27 mouse cellular contexts compared by ENCODE assay signal in the genomic region with DNA sequence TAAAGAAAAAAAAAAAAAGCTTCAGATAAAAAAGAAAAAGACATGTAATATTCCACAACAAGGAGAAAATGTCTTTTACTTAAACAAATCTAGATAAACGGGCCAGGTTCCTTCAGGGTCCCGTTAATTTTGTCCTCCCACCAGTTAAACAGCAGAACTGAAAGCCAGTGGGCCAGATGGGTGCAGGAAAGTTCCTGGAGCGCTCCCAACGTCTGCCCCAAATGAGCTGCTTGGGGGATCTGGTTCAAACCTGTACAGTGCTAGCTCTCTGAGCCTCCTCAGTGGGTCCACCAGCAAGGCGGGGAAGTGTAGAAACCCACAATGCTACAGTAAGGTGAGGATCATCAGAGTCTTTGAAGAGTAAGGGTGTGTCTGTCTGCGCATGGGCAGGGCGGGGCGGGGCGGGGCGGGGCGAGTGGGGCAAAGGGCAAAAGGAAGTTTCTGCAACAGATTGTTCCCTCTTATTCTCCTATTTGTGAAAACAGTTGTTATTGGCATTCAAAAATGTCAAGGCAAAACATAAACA. TPM values are rescaled to one million over a fixed set of nuclear protein-coding genes. Genes with fewer than 3 reads are reported as not detected.
A peak's percentile ranks its signal among the peaks of the same experiment; 100 is the strongest.
DNase-seq lines count a peak whose midpoint lies in the region; ATAC-seq and TF ChIP-seq lines count a peak whose summit lies in the region.
"Had no signal": no experiment of that assay in that cellular context is flagged by ENCODE, and none has a peak within 500 bp of the region (broad histone marks: within the 10 kb centered on the region; RNA-seq: fewer than 3 reads in every experiment).

No protein-coding gene starts in this region.

- H3K4me2 ChIP-seq in CH12.LX (ENCODE audit: insufficient read depth, low read depth, poor library complexity, severe bottlenecking), result no peak overlapping the region
- H3K4me2 ChIP-seq in stomach, postnatal 0 days (replicated peaks; ENCODE audit: low read depth), result no peak overlapping the region
- H3K4me2 ChIP-seq: embryonic facial prominence, embryonic 15.5 days; heart, embryonic 11.5 days; heart, embryonic 15.5 days; hindbrain, embryonic 13.5 days had no signal

- WGBS in heart, adult 2 months, result 68% methylated on average over 11 of the region's 11 CpGs
- 56% methylated on average over 11 of the region's 11 CpGs for WGBS in stomach, postnatal 0 days

- no peaks in the 10 kb centered on the region for H3K4me1 ChIP-seq in heart, adult 2 months (ENCODE audit: control insufficient read depth, insufficient read depth, low read length)
- peaks cover 0 to 22% of the 10 kb centered on the region in 2 experiments; a peak in 2 of 4 replicates for H3K4me1 ChIP-seq in CH12.LX (ENCODE audit: control insufficient read depth in 1 of 2, insufficient read depth in 2 of 2)
- no peaks in the 10 kb centered on the region for H3K4me1 ChIP-seq in stomach, postnatal 0 days (replicated peaks; ENCODE audit: control insufficient read depth, insufficient read depth)
- H3K4me1 ChIP-seq: embryonic facial prominence, embryonic 15.5 days; heart, embryonic 15.5 days; hindbrain, embryonic 13.5 days had no signal

- ATAC-seq in stomach, postnatal 0 days (ENCODE audit: low FRiP score, low TSS enrichment), result no peak
- ATAC-seq: forebrain, embryonic 14.5 days; hindbrain, postnatal 0 days had no signal

- no peak overlapping the region for H3K4me3 ChIP-seq in heart, adult 2 months
- H3K4me3 ChIP-seq in CH12.LX (replicated peaks in 1 of 3; ENCODE audit: low read depth in 2 of 3, low read length in 2 of 3, poor library complexity in 1 of 3), result no peak overlapping the region
- no peak overlapping the region for H3K4me3 ChIP-seq in stomach, postnatal 0 days (ENCODE audit: low read depth, low read length)
- H3K4me3 ChIP-seq: embryonic facial prominence, embryonic 15.5 days; erythroblast, embryonic 14.5 days; forebrain, embryonic 10.5 days; heart, embryonic 15.5 days; hindbrain, embryonic 13.5 days had no signal

- intact Hi-C loops in heart, adult 2 months (cut with DNase I), result no loop called here

- H3K79me2 ChIP-seq in heart, adult 2 months (replicated peaks; ENCODE audit: control insufficient read depth, insufficient read depth, low read length), result no peaks in the 10 kb centered on the region
- H3K79me2 ChIP-seq in CH12.LX (replicated peaks; ENCODE audit: control insufficient read depth, extremely low read depth, insufficient read depth, poor library complexity, severe bottlenecking), result no peaks in the 10 kb centered on the region

- in situ Hi-C loops in CH12.LX (cut with MboI; ENCODE audit: low pct_ligation_motif_present, low pct_unique_long_range_greater_than_20kb, low sequenced_read_pairs), result no loop called here

- no peak for TF ChIP-seq RAD21 in CH12.LX (IDR thresholded peaks at IDR 0.05; ENCODE audit: low read depth, low read length)

- no peaks in the 10 kb centered on the region for H3K9me3 ChIP-seq in CH12.LX (replicated peaks; ENCODE audit: low read length)
- no peaks in the 10 kb centered on the region for H3K9me3 ChIP-seq in stomach, postnatal 0 days (ENCODE audit: control insufficient read depth, low read length)
- H3K9me3 ChIP-seq: embryonic facial prominence, embryonic 15.5 days; forebrain, embryonic 10.5 days; heart, embryonic 15.5 days; hindbrain, embryonic 13.5 days had no signal

- dilution Hi-C loops in CH12.LX (cut with MboI; ENCODE audit: extremely low pct_ligation_motif_present, extremely low pct_unique_long_range_greater_than_20kb, low sequenced_read_pairs), result no loop called here

- H3K27ac ChIP-seq in heart, adult 2 months, result no peak overlapping the region
- no peak overlapping the region for H3K27ac ChIP-seq in CH12.LX (ENCODE audit: insufficient read depth, low read depth)
- no peak overlapping the region for H3K27ac ChIP-seq in stomach, postnatal 0 days (replicated peaks)
- H3K27ac ChIP-seq: embryonic facial prominence, embryonic 15.5 days; forebrain, embryonic 10.5 days; heart, embryonic 15.5 days; hindbrain, embryonic 13.5 days; hindbrain, postnatal 0 days had no signal

- TF ChIP-seq POLR2A in heart, adult 2 months (IDR thresholded peaks at IDR 0.05; ENCODE audit: insufficient read depth, low read depth, low read length), result no peak
- TF ChIP-seq POLR2A in CH12.LX (IDR thresholded peaks at IDR 0.05; ENCODE audit: low read depth, low read length), result no peak

- no peak for TF ChIP-seq EP300 in heart, adult 2 months (IDR thresholded peaks at IDR 0.05; ENCODE audit: insufficient read depth, low read depth, low read length)
- TF ChIP-seq EP300 in CH12.LX (IDR thresholded peaks at IDR 0.05; ENCODE audit: low read length), result no peak
- no peak for TF ChIP-seq EP300 in stomach, postnatal 0 days (optimal IDR thresholded peaks at IDR 0.05)

- H3K9ac ChIP-seq in heart, adult 2 months (ENCODE audit: low read depth, low read length), result no peak overlapping the region
- H3K9ac ChIP-seq in CH12.LX (ENCODE audit: insufficient read depth, low read depth), result no peak overlapping the region
- no peak overlapping the region for H3K9ac ChIP-seq in stomach, postnatal 0 days (ENCODE audit: low read length)
- H3K9ac ChIP-seq: embryonic facial prominence, embryonic 15.5 days; heart, embryonic 15.5 days; hindbrain, embryonic 13.5 days had no signal

- DNase-seq in heart, adult 11 months, result peak; percentile 51
- DNase-seq in heart, adult 2 months, result no peak
- DNase-seq in CH12.LX (ENCODE audit: extremely low read depth) (no peak), ZHBTc4 (ENCODE audit: low read depth, low spot score) (peak; percentile 81)
- DNase-seq in stomach, postnatal 0 days (ENCODE audit: low spot score), result peak; percentile 26
- no peak for DNase-seq in adrenal gland, postnatal 36 days
- no peak for DNase-seq in frontal cortex, postnatal 14 days (ENCODE audit: low spot score in 2 of 2)
- DNase-seq: adrenal gland, postnatal 10 days; cerebellum, adult 18-20 months; cerebellum, adult 9-11 months; embryo, embryonic 11 days; gastrocnemius, postnatal 36 days; heart, adult 18-20 months; heart, postnatal 14 days had no signal

- TF ChIP-seq CTCF in heart, adult 2 months (IDR thresholded peaks at IDR 0.05), result no peak
- TF ChIP-seq CTCF in CH12.LX (conservative IDR thresholded peaks at IDR 0.05 in 1 of 2, IDR thresholded peaks at IDR 0.05 in 1 of 2; ENCODE audit: low read depth in 2 of 2, low read length in 2 of 2), result no peak
- no peak for TF ChIP-seq CTCF in stomach, postnatal 0 days (IDR thresholded peaks at IDR 0.05; ENCODE audit: low read depth)

- no peaks in the 10 kb centered on the region for H3K27me3 ChIP-seq in heart, adult 2 months (ENCODE audit: control insufficient read depth, insufficient read depth, low read length)
- no peaks in the 10 kb centered on the region for H3K27me3 ChIP-seq in CH12.LX (replicated peaks)
- no peaks in the 10 kb centered on the region for H3K27me3 ChIP-seq in stomach, postnatal 0 days (ENCODE audit: control insufficient read depth, insufficient read depth, low read length)

- no peaks in the 10 kb centered on the region for H3K36me3 ChIP-seq in heart, adult 2 months (ENCODE audit: control insufficient read depth, insufficient read depth, low read length)
- no peaks in the 10 kb centered on the region for H3K36me3 ChIP-seq in CH12.LX (replicated peaks in 1 of 2; ENCODE audit: control insufficient read depth in 1 of 2, insufficient read depth in 1 of 2, low read length in 1 of 2)
- H3K36me3 ChIP-seq in stomach, postnatal 0 days (ENCODE audit: control insufficient read depth, insufficient read depth, low read length), result no peaks in the 10 kb centered on the region
- H3K36me3 ChIP-seq: embryonic facial prominence, embryonic 15.5 days; forebrain, embryonic 10.5 days; heart, embryonic 15.5 days; hindbrain, embryonic 13.5 days had no signal

TF ChIP-seq in CH12.LX, 34 proteins besides CTCF, POLR2A, EP300 and RAD21:
- TF ChIP-seq JUND (conservative IDR thresholded peaks at IDR 0.05; ENCODE audit: low read depth, low read length), result no peak
- no peak for TF ChIP-seq GABPA (IDR thresholded peaks at IDR 0.05; ENCODE audit: insufficient replicate concordance, low read depth, low read length)
- TF ChIP-seq TCF12 (IDR thresholded peaks at IDR 0.05; ENCODE audit: low read depth, low read length), result no peak
- no peak for TF ChIP-seq CHD1 (IDR thresholded peaks at IDR 0.05; ENCODE audit: low read depth, low read length)
- peak; percentile 43; the same call in 1 of the 2 replicates for TF ChIP-seq NRF1 (IDR thresholded peaks at IDR 0.05; ENCODE audit: low read depth, low read length)
- TF ChIP-seq E2F4 (IDR thresholded peaks at IDR 0.05; ENCODE audit: insufficient replicate concordance, low read depth, low read length), result no peak

RNA-seq across cellular contexts. Expression of a gene that starts 14.6 kb away (rescaled TPM):
- total RNA-seq in heart, adult 2 months (2021), result not detected
- polyA plus RNA-seq in heart, adult 2 months (2012; rRNA removed), result not detected in 2 replicates
- total RNA-seq in CH12.LX (2012; rRNA removed) (not detected in 2 replicates), CH12.LX (2014; rRNA removed) (not detected in 2 replicates)
- polyA plus RNA-seq in CH12.LX (2012; ENCODE audit: insufficient read length, low read depth), result 0.21 TPM in 1 of 2 replicates, not detected in the other
- 0.15 TPM in 1 of 2 replicates, not detected in the other for polyA plus RNA-seq in stomach, postnatal 0 days (2015; fragmentation: Nextera tagmentation; extraction: Ambion mirVana)
- total RNA-seq in adrenal gland, postnatal 36 days (2021), result not detected
- total RNA-seq: adrenal gland, postnatal 10 days; common myeloid progenitor, adult 5-6 weeks; ES-E14; gastrocnemius, adult 8-10 months; gastrocnemius, postnatal 36 days; heart, adult 18-20 months; heart, postnatal 14 days; hematopoietic stem cell, adult 5-6 weeks; hindbrain, postnatal 0 days had no signal
- polyA plus RNA-seq: C2C12; erythroblast, embryonic 14.5 days; heart, embryonic 11.5 days had no signal

RNA-seq across cellular contexts. Expression of a gene that starts 19.2 kb away (rescaled TPM):
- total RNA-seq in heart, adult 2 months (2021), result 1 to 10 TPM; 6.3 to 6.8 TPM
- 5.7 and 5.8 TPM in 2 replicates for polyA plus RNA-seq in heart, adult 2 months (2012; rRNA removed)
- total RNA-seq in CH12.LX (2012; rRNA removed) (not detected in 2 replicates), CH12.LX (2014; rRNA removed) (not detected in 2 replicates)
- not detected in 2 replicates for polyA plus RNA-seq in CH12.LX (2012; ENCODE audit: insufficient read length, low read depth)
- 2.5 and 2.9 TPM in 2 replicates for polyA plus RNA-seq in stomach, postnatal 0 days (2015; fragmentation: Nextera tagmentation; extraction: Ambion mirVana)
- total RNA-seq in adrenal gland, postnatal 36 days (2021), result 1 to 10 TPM; 2.3 to 3.6 TPM
- total RNA-seq: common myeloid progenitor, adult 5-6 weeks had no signal
- polyA plus RNA-seq: C2C12; erythroblast, embryonic 14.5 days had no signal

RNA-seq across cellular contexts. Expression of a gene that starts 45.0 kb away (rescaled TPM):
- 1 to 10 TPM; 1.4 to 1.7 TPM for total RNA-seq in heart, adult 2 months (2021)
- 0.61 and 0.85 TPM in 2 replicates for polyA plus RNA-seq in heart, adult 2 months (2012; rRNA removed)
- total RNA-seq in CH12.LX (2012; rRNA removed) (0.29 and 0.59 TPM in 2 replicates), CH12.LX (2014; rRNA removed) (not detected in 2 replicates)
- not detected in 2 replicates for polyA plus RNA-seq in CH12.LX (2012; ENCODE audit: insufficient read length, low read depth)
- 1.4 and 1.8 TPM in 2 replicates for polyA plus RNA-seq in stomach, postnatal 0 days (2015; fragmentation: Nextera tagmentation; extraction: Ambion mirVana)
- 1 to 10 TPM; 3.4 to 4.7 TPM for total RNA-seq in adrenal gland, postnatal 36 days (2021)
- polyA plus RNA-seq: erythroblast, embryonic 14.5 days had no signal

RNA-seq across cellular contexts. Expression of a gene that starts 45.1 kb away (rescaled TPM):
- total RNA-seq in heart, adult 2 months (2021), result 10 to 100 TPM; 36.6 to 45.8 TPM
- polyA plus RNA-seq in heart, adult 2 months (2012; rRNA removed), result 24.2 and 43.5 TPM in 2 replicates
- 6.4 and 9.8 TPM in 2 replicates for total RNA-seq in CH12.LX (2012; rRNA removed)
- 10.1 and 11.8 TPM in 2 replicates for total RNA-seq in CH12.LX (2014; rRNA removed)
- 16.2 and 16.3 TPM in 2 replicates for polyA plus RNA-seq in CH12.LX (2012; ENCODE audit: insufficient read length, low read depth)
- 7.8 and 8.3 TPM in 2 replicates for polyA plus RNA-seq in stomach, postnatal 0 days (2015; fragmentation: Nextera tagmentation; extraction: Ambion mirVana)
- 10 to 100 TPM; 28.1 to 30.6 TPM for total RNA-seq in adrenal gland, postnatal 36 days (2021)
- polyA plus RNA-seq: erythroblast, embryonic 14.5 days had no signal

Comparison
In these comparisons a context has a peak if more than half of its experiments do, and no peak if none do; other contexts are left out.
1. DNase-seq: peak in heart, adult 11 months (single experiment), ZHBTc4 (single experiment) and stomach, postnatal 0 days (single experiment); none in heart, adult 2 months (0 of 2), CH12.LX (single experiment), adrenal gland, postnatal 36 days (0 of 2) and frontal cortex, postnatal 14 days (0 of 2).